In the genomic region with DNA sequence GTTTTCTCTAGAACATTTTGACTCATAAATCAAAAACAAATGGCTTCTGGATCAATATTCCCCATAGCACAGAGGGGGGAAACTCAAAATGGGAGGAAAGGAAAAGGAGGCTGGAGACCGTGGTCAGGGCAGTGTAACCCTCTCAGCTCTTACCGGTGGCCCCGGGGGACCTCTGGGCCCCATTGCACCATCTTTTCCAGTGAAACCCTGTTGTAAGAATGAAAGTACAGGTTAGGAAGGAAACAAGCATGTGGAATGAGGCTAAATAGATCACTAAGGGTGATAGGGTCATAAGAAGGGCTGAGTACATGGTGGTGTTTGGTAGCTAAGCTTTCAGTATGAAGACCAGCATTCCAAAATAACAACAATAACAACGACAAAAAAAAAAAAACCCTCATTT, we compare ENCODE assay signal across 21 mouse cellular contexts.
DNase-seq lines count a peak whose midpoint lies in the region; ATAC-seq and TF ChIP-seq lines count a peak whose summit lies in the region.
"Had no signal": no experiment of that assay in that cellular context is flagged by ENCODE, and none has a peak within 500 bp of the region (broad histone marks: within the 10 kb centered on the region; RNA-seq: fewer than 3 reads in every experiment).

No protein-coding gene starts in this region.

- H3K27me3 ChIP-seq in liver, postnatal 0 days (ENCODE audit: insufficient read depth, low read length), result no peaks in the 10 kb centered on the region
- H3K27me3 ChIP-seq: kidney, embryonic 15.5 days; Patski had no signal

- no peaks in the 10 kb centered on the region for H3K36me3 ChIP-seq in liver, postnatal 0 days (replicated peaks; ENCODE audit: insufficient read depth, low read length)
- H3K36me3 ChIP-seq: hindbrain, embryonic 10.5 days; neural tube, embryonic 12.5 days had no signal

- H3K27ac ChIP-seq in gastrocnemius, adult 2 months, result 0 out of 2 replicates have a peak overlapping the region, but pooled peaks have one; percentile 31
- peak overlapping the region; percentile 45; the same call in 1 of the 2 replicates for H3K27ac ChIP-seq in liver, postnatal 0 days (ENCODE audit: low read depth)
- H3K27ac ChIP-seq: hindbrain, embryonic 10.5 days; kidney, embryonic 15.5 days; liver, embryonic 14.5 days; neural tube, embryonic 12.5 days; stomach, postnatal 0 days had no signal

- no peak overlapping the region for H3K4me2 ChIP-seq in liver, postnatal 0 days (ENCODE audit: low read depth, low read length)
- H3K4me2 ChIP-seq: heart, embryonic 11.5 days; kidney, embryonic 15.5 days; neural tube, embryonic 12.5 days had no signal

- TF ChIP-seq CTCF in gastrocnemius, adult 2 months (IDR thresholded peaks at IDR 0.05), result no peak
- no peak for TF ChIP-seq CTCF in liver, postnatal 0 days (IDR thresholded peaks at IDR 0.05; ENCODE audit: low read depth)

- WGBS in liver, postnatal 0 days (ENCODE audit: insufficient replicate concordance), result 49% methylated on average over 4 of the region's 4 CpGs

- ATAC-seq in liver, postnatal 0 days, result peak; percentile 59
- ATAC-seq: forebrain, embryonic 14.5 days; intestine, postnatal 0 days had no signal

- no peak for DNase-seq in gastrocnemius, adult 2 months
- DNase-seq in gastrocnemius, postnatal 4 days (ENCODE audit: low spot score in 2 of 2), result no peak
- DNase-seq in 3T3-L1 (ENCODE audit: low read depth, low spot score) (peak; percentile 55), NIH3T3 (ENCODE audit: low read depth) (peak; percentile 6)
- peak; percentile 27 for DNase-seq in liver, postnatal 0 days
- DNase-seq in thymus, postnatal 10 days (ENCODE audit: low spot score in 2 of 2), result no peak
- DNase-seq in heart, adult 18-20 months, result no peak
- DNase-seq: cerebellum, adult 11-12 months; cerebellum, postnatal 10 days; midbrain, embryonic 14.5 days; right cerebral cortex, postnatal 14 days; thymus, adult 2 months had no signal

- intact Hi-C loops in gastrocnemius, adult 2 months (cut with DNase I), result no loop called here

- no peak overlapping the region for H3K9ac ChIP-seq in liver, postnatal 0 days (replicated peaks)
- H3K9ac ChIP-seq: kidney, embryonic 15.5 days; liver, embryonic 14.5 days; neural tube, embryonic 12.5 days had no signal

- TF ChIP-seq EP300 in liver, postnatal 0 days (IDR thresholded peaks at IDR 0.05; ENCODE audit: low read depth), result no peak

- H3K9me3 ChIP-seq in liver, postnatal 0 days (ENCODE audit: low read length), result no peaks in the 10 kb centered on the region
- H3K9me3 ChIP-seq: hindbrain, embryonic 10.5 days; kidney, embryonic 15.5 days; neural tube, embryonic 12.5 days had no signal

- H3K4me1 ChIP-seq in liver, postnatal 0 days (ENCODE audit: insufficient read depth), result peaks cover 7% of the 10 kb centered on the region
- H3K4me1 ChIP-seq: hindbrain, embryonic 10.5 days; kidney, embryonic 15.5 days had no signal

- no peak overlapping the region for H3K4me3 ChIP-seq in gastrocnemius, adult 2 months
- no peak overlapping the region for H3K4me3 ChIP-seq in liver, postnatal 0 days (ENCODE audit: low read depth, low read length)
- H3K4me3 ChIP-seq: hindbrain, embryonic 10.5 days; kidney, embryonic 15.5 days; neural tube, embryonic 12.5 days had no signal

Comparison
In these comparisons a context has a peak if more than half of its experiments do, and no peak if none do; other contexts are left out.
1. DNase-seq: peak in 3T3-L1 (single experiment), NIH3T3 (single experiment) and liver, postnatal 0 days (single experiment); none in gastrocnemius, adult 2 months (single experiment), gastrocnemius, postnatal 4 days (0 of 2), thymus, postnatal 10 days (0 of 2) and heart, adult 18-20 months (0 of 2).